Mouse (Mus musculus) cerebellum, adult 9-10 months (tissue): ENCODE measurements around the gene Lnpep.

Experiments
- DNase-seq: peaks from one replicate; pipeline ENCODE4 v3.0.0; 2022

Gene Lnpep

GRCm38 (mm10) chr17:17490820-17491621 lies 133.8 kb downstream of the Lnpep start:
- no peak for DNase-seq

- DNase-seq = no peak
These were observed 139.1 kb downstream of the Lnpep start for GRCm38 (mm10) chr17:17485789-17486188.
